Mouse (Mus musculus) ZHBTc4 (cell line): ENCODE data around the gene Gbf1.
A peak's percentile ranks its signal among the peaks of the same experiment; 100 is the strongest.

Source experiments
- DNase-seq: peaks from one replicate; pipeline ENCODE4 v3.0.0-alpha.2; 2011; ENCODE audit warnings: low read depth, low spot score

Gene Gbf1

DNA sequence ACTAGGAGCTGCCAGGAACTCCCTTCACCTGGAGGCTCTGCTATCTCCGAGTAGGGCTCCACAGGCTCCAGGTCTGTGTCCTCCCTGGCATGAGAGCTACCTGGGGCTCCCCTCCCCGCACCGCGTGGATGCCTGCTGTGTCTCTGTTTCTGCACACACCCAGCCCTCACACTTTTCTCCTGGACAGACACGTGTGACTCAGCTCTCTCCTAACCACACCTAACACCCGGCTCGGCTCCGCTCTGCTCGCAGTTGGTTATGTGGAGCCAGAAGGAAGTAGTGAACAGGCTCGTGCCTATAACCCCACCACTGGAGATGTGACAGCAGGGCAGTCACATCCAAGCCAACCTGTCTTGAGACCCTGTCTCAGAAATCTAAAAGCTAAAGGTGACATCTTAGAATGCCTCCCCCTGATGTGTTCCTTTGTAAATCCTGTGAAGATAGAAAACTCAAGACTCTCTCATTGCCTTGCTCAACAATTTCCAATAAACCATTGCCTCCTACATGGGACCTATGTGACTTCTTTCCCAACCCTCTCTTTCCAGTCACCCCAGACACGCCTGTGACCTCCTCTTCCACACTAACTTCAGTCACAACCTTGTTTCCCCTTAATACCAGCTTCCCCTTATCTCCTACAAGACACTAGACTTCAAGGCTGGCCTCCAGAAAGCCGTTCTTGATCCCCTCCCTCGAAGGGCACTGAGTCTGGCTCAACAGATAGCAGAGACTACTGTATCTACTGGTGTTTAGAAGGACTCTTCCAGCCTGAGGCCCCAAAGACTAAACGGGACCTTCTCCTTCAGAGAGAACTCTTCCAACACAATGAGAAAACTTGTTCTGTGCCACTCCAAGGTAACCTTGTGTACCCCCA is 162.8 kb downstream of the Gbf1 start:
- DNase-seq, result no peak

- DNase-seq, result no peak
Measured at GRCm38 (mm10) chr19:46315752-46316610, 163.7 kb downstream of the Gbf1 start.

DNA sequence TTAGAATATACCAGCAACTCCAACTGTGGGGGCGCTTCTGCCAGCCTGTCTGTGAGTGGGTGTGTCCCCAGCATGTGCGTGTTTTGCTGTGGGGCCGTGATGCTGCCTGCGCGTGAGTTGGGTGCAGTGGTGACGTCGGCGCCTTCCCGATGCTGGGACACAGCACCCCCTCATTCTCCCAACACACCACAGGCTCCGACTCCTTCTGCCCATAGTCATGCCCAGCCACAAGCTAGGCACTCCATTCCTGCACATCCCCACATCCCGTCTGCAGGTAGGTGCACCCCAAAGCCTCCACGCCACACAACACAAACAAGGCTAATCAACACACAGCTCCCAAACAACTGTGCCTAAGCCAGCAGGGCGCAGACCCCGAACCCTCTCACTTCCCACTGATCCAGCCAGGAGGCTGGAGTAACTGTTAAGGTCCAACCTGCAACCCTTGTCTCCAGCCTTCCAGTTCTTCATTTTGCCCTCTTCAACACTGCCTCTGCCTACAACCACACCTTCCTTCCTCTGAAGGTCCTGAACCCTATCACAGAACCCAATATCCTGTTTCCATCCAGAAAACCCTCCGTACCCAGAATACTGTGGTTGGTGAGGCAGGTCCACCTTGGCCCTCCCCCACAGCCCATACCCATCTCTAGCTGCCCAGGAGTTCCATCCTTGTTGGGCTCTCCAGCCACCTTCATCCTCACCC is 164.7 kb downstream of the Gbf1 start:
- DNase-seq, result no peak

DNA sequence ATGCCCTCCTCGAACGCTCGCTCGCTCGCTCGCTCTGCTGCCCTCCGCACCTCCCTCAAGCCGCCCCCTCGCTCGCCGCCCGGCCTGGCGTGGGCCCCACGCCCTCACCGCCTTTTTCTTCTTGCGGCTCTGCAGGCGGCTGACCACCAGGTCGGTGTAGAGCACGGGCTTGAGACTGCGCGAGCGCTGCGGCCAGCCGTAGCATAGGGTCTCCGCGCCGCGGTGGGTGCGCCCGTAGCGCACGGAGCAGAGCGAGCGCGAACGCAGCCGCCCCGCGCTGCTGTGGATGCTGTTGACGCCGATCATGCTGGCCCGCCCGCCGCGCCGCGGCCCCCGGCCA is 165.2 kb downstream of the Gbf1 start:
- DNase-seq, result peak; percentile 55

GRCm38 (mm10) chr19:46318031-46318471 is 165.7 kb downstream of the Gbf1 start:
- no peak for DNase-seq

DNA sequence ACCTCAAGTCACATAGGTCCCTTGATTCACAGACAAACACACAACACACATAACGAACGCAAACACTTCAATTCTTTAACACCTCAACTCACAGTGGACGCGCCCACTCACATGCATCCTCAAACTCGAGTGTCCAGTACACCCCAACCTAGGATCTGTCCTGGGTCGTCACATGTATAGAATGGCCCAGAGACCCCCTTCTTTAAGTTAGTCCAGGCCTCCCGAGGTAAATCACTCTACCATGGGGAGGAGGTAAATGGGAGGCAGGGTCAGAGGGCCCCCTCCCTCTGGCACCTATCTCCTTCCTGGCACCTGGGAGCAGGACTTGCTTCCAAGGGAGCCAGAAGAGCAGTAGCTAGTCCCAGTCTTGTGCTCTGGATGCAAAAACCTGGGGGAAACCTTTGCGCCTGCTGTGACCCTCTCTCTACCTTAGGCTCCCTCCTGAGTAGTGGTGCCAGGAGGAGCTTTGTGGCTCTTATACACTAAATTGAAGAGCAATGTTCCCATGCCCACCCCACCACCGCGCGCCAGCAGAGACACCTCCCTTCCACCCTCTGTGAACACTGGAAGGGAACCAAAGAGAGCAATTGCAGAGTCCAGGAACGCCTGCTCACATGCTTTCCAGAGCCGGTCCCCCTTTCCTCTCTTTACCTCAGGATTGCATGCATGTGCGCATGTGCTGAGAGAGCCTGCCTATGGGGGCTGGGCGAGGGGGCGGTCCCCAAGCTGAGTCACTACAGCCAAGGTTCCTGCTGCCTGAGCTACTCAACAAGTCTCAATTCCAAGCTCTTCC is 166.5 kb downstream of the Gbf1 start:
- peak; percentile 85 for DNase-seq

DNA sequence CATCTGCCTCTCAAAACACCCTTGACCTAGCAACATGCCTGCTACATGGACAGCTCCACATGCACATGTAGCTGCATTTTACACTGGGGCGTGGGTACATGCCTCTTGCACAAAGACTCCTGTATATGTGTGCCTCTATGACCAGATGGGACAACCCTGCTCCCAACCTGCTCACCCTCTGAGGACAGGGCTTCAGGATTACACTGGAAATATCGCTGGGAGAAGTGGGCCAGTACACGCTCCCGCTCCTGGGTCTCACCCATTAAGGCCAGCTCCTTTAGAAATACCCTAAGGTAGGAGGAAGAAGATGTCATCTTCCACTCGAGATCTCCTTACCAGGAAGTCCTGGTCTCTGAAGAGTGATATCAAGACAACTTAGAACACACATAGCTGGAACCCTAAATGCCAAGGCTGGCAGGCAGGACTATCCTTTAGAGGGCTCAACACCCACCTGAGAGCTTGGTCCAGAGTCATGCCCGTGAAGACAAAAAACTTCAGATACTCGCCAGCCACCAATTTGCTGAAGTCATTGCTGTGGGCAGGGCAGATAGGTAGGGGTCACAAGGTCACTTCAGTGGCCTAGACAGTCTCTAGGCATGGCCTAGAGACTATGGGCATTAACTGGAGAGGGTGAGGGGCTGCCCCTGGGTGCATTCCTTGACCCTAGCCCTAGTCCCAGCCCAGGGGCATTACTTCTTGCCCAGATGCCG is 167.9 kb downstream of the Gbf1 start:
- DNase-seq, result no peak

DNA sequence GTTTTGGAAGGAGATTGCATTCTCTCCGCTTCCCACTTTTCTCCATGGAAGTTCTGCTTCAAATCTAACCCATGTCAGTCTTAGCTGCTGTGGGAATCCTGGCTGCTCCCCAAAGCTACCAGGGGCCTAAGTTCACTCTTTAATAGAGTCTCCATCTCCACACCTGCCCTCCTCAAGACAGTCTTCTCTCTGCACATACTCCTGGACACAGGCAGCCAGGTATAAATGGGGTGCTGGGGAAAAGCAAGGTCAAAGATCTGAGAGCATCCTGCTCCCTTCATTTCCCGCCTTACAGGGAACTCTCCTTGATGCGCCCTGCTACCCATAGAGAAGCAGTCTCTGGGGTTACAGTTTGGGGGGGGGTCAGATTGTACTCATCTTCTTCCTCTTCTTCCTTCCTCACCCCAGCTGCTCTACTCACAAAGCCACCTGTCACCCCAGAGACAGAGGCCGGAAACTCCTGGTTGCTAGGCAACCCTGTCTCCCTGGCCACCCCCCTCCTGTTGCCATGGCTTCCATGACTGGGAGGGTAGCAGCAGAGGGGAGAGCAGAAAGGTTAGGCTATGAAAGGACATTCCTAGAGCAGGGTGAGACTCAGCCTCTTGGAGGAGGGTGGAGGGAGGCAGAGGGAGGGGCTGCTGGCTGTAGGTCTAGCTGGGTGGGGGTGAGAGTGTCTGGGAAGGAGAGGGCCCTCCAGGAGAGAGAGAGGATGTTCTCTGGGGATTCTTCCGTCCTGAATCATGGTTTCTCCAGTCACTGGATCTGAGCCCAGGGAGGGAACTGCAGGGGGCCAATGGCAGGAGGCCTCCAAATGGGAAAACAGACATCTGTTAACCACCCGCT is 169.0 kb downstream of the Gbf1 start:
- DNase-seq, result peak; percentile 57

DNA sequence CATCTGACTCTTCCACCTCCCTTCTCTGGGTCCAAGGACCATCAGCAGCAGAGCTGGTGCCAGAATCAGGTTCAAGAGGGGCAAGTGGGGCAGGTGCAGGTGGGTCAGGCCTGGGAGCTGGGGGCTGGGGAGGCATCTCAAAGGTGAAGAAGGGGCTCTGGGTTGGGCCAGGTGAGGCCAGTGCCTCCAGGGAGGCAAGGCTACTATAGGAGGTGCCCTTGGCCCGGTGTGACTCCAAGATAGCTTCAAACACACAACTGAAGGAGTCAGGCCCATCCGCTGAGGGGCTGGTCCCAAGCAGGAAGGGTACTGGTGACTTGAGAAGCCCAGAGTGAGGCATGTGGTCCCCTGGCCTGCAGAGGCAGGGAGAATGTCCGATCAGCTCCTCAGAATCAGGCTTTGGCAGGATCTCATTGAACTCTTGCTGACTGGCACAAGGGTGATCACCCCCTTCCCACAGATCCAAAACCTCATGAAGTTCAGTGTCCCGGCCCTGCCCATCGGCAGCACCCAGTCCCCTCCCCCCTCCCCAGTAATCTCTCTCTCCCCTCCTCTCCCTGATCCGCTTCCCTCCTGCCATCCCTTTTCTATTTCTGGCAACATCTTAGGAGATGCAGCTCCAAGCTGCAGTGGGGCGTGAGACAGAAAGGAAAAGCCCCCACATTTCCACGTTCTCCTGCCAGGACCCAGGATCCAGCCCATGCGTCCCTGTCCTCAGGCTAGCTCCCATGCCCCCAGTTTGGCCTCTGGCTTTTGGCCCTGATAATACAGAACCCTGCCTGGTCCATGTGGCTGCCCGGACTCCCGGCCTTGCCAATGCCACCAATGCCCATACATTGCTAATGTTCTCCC is 170.1 kb downstream of the Gbf1 start:
- no peak for DNase-seq

GRCm38 (mm10) chr19:46322996-46323572 is 170.8 kb downstream of the Gbf1 start:
- DNase-seq, result no peak

- no peak for DNase-seq
Measured at GRCm38 (mm10) chr19:46323716-46324115, 171.4 kb downstream of the Gbf1 start.

- no peak for DNase-seq
Measured at GRCm38 (mm10) chr19:46324366-46324765, 172.1 kb downstream of the Gbf1 start.

- DNase-seq, result no peak
Measured at GRCm38 (mm10) chr19:46324918-46325317, 172.6 kb downstream of the Gbf1 start.

DNA sequence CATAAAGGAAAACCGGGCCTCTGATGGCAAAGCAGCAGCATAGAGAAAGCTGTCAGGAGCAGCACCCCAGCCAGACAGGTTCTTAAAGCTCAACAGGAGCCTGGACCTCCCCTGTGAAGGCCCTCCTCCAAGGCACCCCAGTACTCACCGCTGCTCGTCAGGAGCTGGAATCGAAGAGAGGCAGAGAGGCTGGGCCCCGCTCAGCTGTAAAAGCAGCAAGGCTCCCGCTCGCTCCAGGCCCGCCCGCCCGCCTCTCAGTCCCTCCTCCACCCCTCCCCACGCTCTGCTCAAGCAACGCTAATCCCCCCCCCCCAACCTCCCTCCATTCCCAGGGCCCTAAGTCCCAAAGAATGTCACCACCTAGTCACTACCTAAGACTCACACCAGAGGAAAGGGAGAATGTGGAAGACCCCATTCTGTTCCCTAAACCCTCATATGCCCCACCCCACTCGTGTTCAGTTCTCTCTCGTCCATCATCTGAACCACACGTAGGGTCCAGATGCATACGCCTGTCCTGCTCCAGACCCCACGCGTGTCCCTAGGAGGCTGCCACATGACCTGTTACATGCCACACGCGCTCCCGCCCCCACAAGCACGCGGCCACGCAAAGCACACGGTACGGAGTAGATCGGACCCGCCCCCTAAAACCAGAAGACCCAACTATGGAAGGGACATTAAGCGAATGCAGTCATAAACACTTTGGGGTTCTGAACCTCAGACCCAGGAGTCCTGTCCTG is 173.9 kb downstream of the Gbf1 start:
- no peak for DNase-seq

GRCm38 (mm10) chr19:46326756-46327305 is 174.5 kb downstream of the Gbf1 start, which contains the start of gene Psd:
Psd (minus strand) TSS chr19:46327156.
- DNase-seq, result peak; percentile 72

DNA sequence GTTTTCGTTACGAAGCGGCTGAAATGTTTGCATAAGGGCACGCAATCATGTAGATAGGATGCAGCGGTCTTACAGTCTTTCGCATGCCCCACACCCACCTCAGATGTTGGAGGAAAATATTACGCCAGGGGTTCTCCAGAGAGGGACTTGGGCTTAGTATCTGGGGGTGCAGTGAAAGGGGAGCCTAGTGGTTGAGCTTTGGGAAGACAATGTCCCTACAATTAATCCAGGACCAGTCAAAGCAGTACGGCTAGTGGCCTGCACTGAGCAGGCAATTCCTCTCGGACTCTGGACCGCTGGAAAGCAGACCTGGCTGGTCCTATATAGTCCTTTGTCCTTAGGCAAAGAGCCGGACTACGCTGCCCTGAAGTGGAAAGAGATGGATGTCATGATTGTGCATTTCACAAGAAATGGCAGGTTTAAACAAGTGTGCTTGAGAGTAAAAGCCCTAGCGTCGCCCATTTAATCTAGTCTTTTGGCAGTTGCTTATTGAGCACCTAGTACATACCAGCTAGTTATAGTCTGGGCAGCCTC is 175.3 kb downstream of the Gbf1 start:
- no peak for DNase-seq
